Mouse (Mus musculus) fibroblast of lung, adult 2 months (primary cell): ENCODE measurements around the gene Strn3.
"Not testable (repeated sequence)": the region's sequence is repeated elsewhere in the genome, so short reads cannot be mapped to it uniquely, and the experiment has no call there.

Experiments
- DNase-seq: peaks from one replicate; pipeline ENCODE4 v3.0.0-alpha.2; 2011; ENCODE audit warnings: low read depth

Gene Strn3

DNA sequence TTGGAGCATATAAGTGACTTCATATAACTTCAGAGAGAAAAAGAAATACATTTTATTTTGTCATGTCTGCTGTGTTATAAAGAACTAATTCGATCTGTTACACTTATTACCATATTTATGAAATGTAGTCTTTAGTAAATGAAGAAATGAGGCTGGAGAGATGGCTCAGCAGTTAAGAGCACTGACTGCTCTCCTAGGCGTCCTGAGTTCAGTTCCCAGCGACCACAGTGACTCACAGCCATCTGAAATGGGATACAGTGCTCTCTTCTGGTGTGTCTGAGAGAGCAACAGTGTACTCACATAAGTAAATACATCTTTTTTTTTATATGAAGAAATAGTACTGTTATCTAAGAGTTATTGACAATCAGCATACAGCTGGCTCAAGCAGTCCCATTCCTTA lies 1.7 kb upstream of the Strn3 start:
- DNase-seq: no peak

DNA sequence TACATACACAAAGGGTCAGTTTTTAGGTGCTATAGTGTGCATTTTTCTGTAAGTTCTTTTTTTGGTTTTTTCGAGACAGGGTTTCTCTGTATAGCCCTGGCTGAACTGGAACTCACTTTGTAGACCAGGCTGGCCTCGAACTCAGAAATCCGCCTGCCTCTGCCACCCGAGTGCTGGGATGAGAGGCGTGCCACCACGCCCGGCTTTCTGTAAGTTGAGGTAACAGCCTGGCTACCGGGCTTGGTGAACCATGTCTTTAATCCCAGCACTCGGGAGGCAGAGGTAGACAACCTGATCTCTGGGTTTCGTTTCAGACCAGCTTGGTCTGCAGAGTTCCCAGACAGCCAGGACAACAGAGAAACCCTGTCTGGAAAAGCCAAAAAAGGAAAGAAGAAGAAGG lies 1.2 kb upstream of the Strn3 start:
- not testable (repeated sequence) for DNase-seq

DNA sequence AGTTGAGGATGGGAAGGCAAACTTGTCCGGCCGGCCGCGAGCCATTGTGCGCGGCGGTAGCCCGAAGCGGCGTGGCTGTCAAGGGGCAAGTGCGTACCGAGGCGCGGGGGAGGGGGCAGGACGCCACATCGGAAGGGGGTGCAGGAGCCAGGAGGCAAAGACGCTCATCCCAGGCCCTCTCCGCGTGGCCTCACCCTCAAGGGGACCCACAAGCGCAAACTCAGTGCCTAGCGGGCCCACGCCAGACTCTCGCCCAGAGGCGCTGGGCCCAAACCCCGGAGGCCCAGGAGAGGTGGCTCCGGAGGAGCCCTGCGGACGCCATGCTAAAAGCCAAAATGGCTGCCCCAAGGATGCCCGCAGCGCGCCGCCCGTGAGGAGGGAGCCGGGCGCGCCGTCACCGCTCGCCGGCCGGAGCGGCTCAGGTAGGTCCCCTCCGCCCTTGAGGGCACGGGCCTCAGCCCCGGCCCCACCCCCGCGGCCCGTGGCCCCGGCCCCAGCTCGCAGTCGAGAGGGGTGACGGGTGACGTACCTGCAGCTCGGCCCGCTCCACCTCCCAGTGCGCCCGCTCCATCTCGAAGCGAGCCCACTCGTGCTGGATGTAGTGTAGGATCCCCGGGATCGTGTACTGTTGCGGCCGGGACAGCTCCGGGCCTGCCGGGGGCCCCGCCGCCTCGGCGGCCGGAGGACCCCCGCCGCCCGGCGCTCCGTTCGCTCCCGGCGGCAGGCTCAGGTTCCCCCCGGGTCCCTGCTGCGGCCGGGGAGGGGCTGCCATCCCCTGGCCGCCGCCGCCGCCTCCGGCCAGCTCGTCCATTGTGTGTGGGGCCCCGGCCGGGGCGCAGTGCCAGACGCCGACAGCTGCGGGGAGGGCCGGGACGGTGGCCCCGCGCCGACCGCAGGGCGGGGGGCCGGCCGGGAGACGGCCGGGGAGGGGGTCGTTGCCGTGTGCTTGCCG lies 528 bp downstream of the Strn3 start, which contains the start of gene Ap4s1:
Gene Ap4s1, plus strand, starts transcription at position 141 of the 952 bp plus-strand sequence.
- DNase-seq: no peak

DNA sequence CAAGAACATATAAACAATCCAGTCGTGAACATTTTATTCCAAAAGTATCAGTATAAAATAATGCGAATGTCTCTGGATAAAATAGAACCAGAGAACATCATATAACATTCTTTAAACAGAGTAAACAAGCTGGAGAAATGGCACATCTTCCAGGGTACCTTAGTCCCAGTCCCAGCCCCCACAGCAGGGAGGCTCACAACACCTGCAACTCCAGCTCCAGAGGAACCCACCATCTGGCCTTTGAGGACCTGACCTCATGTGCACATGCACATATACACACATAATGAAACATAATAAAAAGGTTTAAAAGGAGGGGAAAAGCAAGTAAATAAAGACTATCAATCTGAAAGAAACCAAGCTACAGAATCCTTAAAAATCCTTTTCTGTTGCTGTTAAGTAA lies 3.2 kb downstream of the Strn3 start:
- no peak for DNase-seq

DNA sequence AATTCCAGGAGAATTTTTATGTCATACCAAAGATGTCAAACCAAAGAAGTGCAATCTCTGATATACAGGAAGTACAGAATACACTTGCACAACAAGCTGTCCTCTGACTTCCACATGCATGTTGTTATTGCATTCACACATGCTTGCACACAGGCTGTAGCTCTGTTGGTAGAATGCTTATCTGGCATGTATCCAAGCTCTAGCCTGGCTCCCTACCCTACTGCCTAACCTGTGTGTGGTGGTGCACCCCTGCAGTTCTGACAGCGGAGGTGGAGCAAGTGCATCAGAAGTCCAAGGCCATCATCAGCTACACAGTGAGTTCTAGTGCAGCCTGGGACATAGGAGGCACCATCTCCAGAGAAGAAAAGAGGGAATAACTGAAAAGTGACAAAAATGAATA lies 12.9 kb downstream of the Strn3 start:
- no peak for DNase-seq

DNA sequence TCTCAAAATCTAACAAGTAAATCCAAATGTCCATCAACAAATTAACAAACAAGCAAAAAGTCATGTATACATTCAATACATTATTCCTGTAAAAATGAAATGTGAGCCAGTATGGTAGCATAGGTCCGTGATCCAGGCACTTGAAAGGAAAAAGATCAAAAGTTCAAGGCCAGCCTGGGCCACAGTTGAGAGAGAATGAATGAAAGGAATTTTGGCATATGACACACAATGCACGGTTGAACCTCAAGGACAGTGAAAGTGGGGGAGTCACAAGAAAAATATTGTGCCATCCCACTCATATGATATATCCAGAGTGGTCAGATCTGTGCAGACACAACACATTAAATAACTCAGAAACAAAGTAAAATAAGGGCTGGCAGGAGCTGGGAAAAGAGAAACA lies 15.3 kb downstream of the Strn3 start:
- no peak for DNase-seq

DNA sequence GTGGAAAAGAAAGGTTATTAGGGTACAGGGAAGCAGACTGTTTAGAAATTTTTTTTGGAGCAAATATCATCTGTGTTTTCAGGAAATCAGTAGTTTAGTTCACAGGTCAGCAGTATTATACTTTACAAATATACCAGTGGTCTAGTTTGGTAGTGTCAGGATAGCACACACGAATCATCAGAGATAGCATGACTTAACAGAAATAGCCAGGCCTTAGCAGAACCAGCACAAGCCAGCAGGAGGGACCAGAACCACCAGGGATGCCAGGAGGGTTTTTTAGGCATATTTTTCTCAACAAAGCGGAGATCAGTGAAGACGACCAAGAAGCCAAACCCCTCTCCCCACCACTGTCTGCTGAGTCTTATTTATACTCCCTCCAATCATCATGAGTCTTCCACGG lies 18.4 kb downstream of the Strn3 start:
- no peak for DNase-seq

DNA sequence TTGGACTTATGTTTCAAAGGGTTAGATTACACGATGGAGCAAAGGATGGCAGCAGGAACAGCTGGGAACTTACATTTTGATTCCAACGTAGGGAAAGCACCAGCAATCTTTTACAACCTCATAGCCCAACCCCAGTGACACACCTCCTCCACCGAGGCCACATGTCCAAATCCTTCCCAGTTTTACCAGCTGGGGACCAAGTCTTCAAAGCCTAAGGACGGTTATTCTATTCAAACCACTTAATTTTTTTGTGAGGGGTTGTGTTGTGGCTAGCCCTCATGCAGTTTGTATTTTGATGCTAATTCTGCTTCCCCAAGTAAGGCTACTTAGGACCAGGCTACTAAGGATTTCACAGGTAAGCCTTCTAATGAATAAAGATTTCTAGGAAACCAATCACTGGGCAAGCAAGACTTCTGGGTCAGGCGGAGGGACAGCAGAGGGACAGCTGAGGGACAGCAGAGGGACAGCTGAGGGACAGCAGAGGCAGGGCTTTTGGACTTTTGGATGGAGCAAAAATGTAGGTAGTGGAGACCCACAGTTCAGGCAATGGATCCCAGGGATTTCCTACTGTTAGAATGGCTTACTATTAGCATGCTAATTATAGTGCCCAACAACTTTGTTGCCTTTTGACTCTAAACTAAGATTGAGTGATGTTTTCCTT lies 20.3 kb downstream of the Strn3 start:
- DNase-seq: no peak

DNA sequence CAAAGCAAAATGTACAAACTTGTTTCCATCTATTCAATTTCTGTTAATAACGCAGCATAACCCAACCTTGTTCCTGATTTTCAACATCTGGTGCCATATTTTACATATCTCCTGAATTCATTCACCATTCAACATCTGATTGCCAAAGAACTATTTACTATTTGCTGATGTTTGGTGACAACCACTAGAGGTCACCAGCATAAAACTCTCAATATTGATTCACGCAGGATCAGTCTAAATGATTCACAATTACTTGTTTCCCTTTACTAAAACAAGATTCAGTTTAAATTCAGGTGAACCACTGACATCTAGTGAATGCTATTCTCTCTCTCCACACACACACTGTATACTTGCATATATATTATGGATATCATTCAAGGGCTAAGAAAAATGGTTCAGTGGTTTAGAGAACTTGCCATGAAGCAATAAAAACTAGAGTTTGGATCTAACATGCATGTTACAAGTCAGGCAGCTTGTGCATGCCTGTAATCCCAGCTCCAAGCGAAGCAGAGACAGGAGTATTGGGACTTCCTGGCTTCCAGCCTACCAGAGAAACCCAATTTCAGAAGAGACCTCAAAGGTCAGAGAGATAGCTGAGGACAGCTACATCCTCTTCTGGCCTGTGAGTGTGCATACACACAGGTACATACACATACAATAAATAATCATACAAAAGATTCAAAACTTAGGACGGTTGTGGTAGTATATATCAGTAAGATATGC lies 24.8 kb downstream of the Strn3 start:
- no peak for DNase-seq

DNA sequence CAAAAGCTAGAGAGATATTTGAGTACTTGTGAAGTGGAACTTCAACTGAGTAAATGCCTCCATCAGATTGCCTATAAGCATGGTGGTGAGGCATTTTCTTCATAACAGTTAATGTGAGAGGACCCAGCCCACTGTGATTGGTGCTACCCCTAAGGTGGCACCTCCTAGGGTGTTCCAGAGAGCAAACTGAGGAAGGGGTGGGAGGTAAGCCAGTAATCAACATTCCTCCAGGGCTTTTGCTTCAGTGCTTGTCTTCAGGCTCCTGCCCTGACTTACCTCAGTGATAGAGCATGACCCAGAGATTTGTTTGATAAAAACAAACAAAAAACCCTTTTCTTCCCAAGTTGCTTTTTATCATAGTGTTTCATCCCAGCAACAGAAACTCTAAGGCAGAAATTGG lies 27.8 kb downstream of the Strn3 start:
- DNase-seq: no peak

DNA sequence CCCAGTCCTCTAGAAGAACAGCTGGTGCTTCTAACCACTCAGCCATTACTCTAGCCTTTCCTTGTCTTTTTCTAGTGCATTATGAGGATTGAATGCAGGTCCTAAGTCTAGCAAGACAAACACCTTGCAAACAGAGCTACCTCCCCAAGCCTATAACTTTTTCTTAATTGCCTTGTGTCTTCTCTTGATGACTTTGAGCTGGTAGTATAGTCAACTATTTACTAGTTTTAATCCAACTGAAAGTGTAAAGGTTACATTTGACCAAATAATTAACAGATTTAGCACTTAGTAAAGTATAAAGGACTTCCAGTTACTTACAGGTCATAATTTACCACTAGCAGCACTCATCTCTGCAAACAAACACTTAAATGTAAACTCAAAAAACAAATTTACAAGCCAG lies 28.7 kb downstream of the Strn3 start:
- no peak for DNase-seq

DNA sequence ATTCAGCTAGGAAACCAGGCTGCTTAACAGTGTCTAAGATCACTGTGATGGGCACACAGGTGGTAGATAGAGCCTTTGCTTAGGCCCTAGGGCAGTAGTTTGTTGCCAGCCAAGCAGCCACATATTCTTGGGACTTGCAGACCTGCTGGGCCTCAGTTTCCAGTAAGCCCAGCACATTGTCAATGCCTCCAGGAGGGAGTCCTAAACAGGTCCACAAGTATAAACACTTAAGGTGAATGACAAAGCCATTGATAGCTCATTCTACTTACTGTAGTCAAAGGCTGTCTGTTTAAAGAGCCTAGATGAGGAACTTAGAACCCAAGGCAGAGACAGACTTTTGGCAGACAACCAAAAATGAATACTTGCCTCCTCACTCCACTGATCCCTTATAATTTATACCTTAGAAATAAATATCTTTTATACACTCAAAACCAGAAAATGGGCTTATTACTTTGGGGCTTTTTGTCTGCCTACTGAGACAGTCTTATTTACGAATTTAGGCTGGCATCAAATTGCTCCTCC lies 35.7 kb downstream of the Strn3 start:
- no peak for DNase-seq

DNA sequence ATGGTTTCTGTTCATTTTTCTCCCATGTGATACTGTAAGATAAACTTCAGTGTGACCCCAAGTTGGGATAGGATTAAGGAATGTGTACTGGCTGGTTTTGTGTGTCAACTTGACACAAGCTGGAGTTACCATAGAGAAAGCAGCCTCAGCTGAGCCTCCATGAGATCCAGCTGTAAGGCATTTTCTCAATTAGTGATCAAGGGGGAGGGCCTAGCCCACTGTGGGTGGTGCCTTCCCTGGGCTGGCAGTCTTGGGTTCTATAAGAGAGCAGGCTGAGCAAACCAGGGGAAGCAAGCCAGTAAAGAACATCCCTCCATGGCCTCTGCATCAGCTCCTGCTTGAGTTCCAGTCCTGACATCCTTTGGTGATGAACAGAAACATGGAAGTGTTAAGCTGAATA lies 42.3 kb downstream of the Strn3 start:
- not testable (repeated sequence) for DNase-seq

DNA sequence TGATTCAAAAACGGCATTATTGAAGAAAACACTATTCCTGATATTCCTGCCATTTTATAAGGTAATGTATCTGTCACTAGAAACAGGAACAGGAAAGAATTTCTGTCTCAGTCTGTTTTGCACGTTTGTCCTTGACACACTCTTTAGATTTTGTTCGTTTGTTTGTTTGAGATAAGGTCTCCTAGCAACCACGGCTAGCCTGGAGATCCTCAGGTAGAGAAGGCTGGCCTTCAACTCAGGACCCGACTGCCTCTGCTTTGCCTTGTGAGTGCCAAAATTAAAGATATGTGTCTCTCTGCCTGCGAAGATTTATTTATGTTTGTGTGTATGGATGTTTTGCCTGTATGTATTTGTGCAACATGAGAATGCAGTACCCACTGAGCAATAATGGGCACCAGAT lies 49.8 kb downstream of the Strn3 start:
- DNase-seq: no peak

DNA sequence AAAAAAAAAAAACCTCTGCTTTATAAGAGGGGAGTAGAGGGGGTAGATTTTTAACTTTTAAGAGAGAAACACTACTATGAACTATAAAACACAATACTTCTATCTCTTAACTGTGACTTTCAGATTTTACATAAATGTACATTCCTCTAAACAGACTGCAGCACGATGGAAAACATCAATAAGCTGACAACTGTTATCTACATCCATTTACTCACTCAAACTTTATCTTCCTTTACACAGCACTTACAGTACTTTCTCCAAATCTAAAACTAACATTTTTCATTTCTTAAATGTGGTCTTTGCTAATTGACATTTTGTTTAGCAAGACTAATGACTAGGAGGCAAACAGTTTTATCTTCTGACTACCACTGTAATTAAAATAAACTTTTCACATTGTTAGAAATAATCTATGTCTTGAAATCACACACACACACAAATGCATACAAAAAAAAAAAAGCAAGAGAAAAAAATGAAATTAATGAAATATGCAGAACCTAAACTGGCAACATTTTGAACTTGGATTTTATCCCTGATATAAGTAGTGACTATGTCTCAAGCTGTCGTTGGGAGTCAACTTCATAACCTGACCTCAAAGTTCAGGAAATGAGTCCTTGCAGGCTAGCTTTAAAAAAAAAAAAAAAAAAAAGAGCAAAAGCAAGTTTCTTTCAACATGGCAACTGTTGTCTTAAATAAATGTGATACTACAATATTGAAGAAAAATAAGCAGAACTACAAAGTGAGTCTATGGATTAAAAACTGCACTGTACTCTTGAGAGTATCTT lies 54.8 kb downstream of the Strn3 start:
- no peak for DNase-seq

DNA sequence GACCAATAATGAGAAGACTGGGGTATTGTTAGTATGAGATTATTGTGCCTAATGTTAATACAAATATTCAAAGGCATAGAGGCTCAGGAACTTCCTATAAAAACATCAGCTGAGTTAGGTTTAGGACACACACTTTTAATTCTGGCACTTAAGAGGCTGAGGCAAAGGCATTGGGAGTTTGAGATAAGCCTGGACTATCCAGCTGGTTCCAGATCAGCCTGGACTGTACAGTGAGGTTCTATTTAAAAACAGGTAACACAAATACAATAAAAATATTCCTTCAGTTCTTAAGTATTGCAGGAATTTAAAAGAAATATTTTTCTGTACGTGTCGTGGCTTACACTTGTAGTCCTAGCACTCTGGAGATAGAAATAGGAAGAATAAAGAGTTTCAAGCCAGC lies 55.4 kb downstream of the Strn3 start:
- DNase-seq: no peak

DNA sequence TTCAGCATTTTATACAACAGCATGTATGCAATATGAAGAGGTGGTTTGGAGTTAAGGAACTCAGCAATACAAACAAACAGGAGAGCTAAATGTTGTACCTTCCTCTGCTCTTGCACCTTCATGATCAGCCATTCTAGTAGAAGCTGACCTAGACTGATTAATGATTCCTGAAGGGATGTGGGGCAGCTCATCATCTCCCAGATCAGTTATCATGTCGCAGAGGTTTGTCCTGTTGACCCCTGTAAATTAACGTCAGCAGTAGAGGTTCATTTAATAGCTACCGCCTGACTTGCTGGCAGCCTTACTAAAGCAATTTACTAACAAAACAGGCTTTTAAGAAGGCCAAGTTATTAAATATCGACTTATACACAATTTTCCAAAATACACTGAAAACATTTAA lies 58.2 kb downstream of the Strn3 start:
- no peak for DNase-seq

DNA sequence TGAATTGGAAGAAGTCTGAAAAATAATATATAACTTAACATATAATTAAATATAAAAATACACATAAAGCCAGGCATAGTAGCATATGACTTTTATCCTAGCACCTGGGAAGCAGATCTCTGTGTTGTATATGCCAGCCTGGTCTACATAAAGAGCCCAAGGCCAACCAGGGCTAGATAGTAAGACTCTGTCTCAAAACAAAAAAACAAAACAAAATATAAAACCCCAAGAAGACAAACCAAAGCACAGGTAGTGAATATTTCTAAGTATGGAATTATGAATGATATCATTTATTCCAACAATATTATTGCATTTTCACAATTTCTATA lies 68.4 kb downstream of the Strn3 start:
- DNase-seq: no peak

DNA sequence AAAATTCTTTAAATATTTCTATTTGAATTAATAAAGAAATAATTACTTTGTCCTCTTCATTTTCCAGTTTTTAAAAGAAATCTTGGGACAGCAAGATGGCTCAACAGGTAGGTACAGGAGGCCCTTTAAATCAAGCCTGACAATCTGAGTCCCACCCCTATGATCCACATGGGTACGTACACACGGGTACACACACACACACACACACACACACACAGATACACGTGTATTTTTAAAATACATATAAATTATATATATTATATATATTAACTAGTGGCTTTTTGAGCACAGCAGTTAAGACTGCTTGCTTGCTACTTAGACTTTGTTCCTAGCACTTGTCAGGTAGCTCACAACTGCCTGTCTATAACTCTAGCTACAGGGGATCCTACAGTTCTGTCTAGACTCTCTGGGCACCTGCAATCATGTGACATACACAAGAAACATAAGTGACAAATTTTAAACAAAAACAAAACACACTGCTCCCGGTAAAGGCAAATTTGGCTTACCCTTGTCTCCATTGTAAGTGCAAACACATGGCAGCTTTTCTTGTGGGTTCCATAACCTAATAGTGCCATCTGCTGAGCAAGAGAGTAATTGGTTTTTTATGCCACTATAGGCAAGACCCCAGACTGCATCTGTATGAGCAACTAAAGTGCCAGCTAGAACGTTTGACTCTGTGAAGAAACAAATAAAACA lies 68.9 kb downstream of the Strn3 start:
- DNase-seq: no peak

DNA sequence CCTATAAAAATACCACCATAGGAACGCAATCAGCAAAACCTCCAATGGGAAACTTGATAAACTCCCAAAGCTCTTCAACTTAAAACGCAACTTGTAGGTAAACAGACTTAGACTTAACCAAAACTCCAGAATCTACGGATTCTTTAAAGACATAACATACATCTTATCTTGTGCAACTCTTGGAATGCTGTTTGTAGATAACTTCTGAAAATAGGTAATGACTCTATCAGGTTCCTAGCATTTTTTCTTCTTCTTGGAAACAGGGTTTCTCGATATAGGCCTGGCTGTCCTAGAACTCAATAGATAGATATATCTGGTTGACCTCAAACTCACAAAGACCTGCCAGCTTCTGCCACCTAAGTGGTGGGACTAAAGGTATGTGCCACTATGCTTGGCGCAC lies 70.5 kb downstream of the Strn3 start:
- DNase-seq: no peak

DNA sequence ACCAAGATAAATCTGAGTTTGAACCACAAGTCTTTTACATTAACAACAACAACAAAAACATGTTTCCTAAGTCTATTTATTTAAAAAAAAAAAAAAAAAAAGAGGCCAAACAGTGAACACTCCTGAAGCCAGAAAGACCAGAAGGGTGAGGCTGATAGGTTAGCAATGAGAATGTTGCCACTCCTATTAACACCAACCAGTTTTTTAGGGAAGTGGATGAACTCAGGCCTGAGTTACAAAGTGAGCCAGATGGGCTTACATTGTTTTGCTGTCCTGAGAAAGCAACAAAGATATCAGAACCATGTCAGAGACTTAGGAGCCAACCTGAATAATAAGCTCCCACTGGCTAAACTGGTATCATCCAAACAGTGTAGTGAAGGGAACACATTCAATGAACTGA lies 71.1 kb downstream of the Strn3 start:
- DNase-seq: no peak
